Mouse (Mus musculus) embryonic facial prominence, embryonic 14.5 days (tissue): ENCODE measurements around the gene Hoxc4. TPM values are rescaled to one million over a fixed set of nuclear protein-coding genes. Genes with fewer than 3 reads are reported as not detected.
A peak's percentile ranks its signal among the peaks of the same experiment; 100 is the strongest.

Experiments
- ATAC-seq: fragments of 200-750 bp; cut with Nextera tagmentation; 2 replicates; pipeline ENCODE4 v1.8.0; 2017; ENCODE audit warnings: low read depth, moderate number of reproducible peaks, moderate TSS enrichment
- DNase-seq: peaks from one replicate; pipeline ENCODE4 v3.0.0-alpha.2; 2015; ENCODE audit warnings: low spot score
- H3K27ac ChIP-seq: fragments of 300-500 bp; sonication (generic); replicated peaks from 2 replicates; pipeline ENCODE4 v1.5.1; 2014; ENCODE audit warnings: low read depth, mild to moderate bottlenecking, low read length, moderate library complexity
- H3K27me3 ChIP-seq: fragments of 300-500 bp; sonication (generic); replicated peaks from 2 replicates; pipeline ENCODE4 v1.6.1; 2014; ENCODE audit warnings: low read length; ENCODE audit not compliant: control insufficient read depth, insufficient read depth
- H3K36me3 ChIP-seq: fragments of 300-500 bp; sonication (generic); 2 replicates; pipeline ENCODE4 v1.6.1; 2014; ENCODE audit warnings: low read length, mixed read lengths; ENCODE audit not compliant: control insufficient read depth, insufficient read depth
- H3K4me1 ChIP-seq: fragments of 300-500 bp; sonication (generic); 2 replicates; pipeline ENCODE4 v1.6.1; 2014; ENCODE audit warnings: antibody characterized with exemption, low read length; ENCODE audit not compliant: control insufficient read depth, insufficient read depth
- H3K4me2 ChIP-seq: fragments of 300-500 bp; sonication (generic); 2 replicates; pipeline ENCODE4 v1.6.1; 2014; ENCODE audit warnings: low read depth, mild to moderate bottlenecking, low read length, moderate library complexity, mixed read lengths
- H3K4me3 ChIP-seq: fragments of 300-500 bp; sonication (generic); 2 replicates; pipeline ENCODE4 v1.5.1; 2014; ENCODE audit warnings: low read depth, mild to moderate bottlenecking, low read length
- H3K9ac ChIP-seq: fragments of 300-500 bp; sonication (generic); 2 replicates; pipeline ENCODE4 v1.6.1; 2014; ENCODE audit warnings: low read depth, mild to moderate bottlenecking, low read length, moderate library complexity, mixed read lengths
- H3K9me3 ChIP-seq: fragments of 300-500 bp; sonication (generic); 2 replicates; pipeline ENCODE4 v1.6.1; 2016; ENCODE audit warnings: low read length; ENCODE audit not compliant: control insufficient read depth
- WGBS: fragments of 180-500 bp; shearing (Covaris S2); extraction: QIAGEN DNeasy Blood & Tissue Kit; methylation state at CpG from one replicate; pipeline ENCODE4 v1.1.7; 2014; 5-methylcytosine and 5-hydroxymethylcytosine counted together
- polyA plus RNA-seq: library from polyadenylated mRNA; unstranded; fragments of >200 nt; fragmentation: Nextera tagmentation; extraction: Ambion mirVana; gene quantifications from 2 replicates; pipeline ENCODE4 v1.2.1, GENCODE M21; 2014

Hoxc4 gene
- polyA plus RNA-seq, 1 experiment from 2014 or later = 2.5 TPM

GRCm38 (mm10) chr15:103002821-103003448 is 15.8 kb upstream of the Hoxc4 start:
- no peak for DNase-seq
- H3K4me1 ChIP-seq = peaks cover 15% of the 10 kb centered on the region; the same call in 1 of the 2 replicates
- WGBS = 4% methylated on average over 13 of the region's 13 CpGs
- no peak overlapping the region for H3K4me3 ChIP-seq
- H3K4me2 ChIP-seq = no peak overlapping the region
- H3K27me3 ChIP-seq = peaks cover 100% of the 10 kb centered on the region
- H3K9ac ChIP-seq = no peak overlapping the region
- no peak for ATAC-seq
- H3K36me3 ChIP-seq = no peaks in the 10 kb centered on the region
- no peaks in the 10 kb centered on the region for H3K9me3 ChIP-seq
- no peak overlapping the region for H3K27ac ChIP-seq

- no peak for ATAC-seq
- H3K4me1 ChIP-seq = 0 out of 2 replicates have a peak, but pooled peaks cover 2% of the 10 kb centered on the region
Observed at GRCm38 (mm10) chr15:103005308-103005707, 13.4 kb upstream of the Hoxc4 start.

GRCm38 (mm10) chr15:103005797-103006196 is 12.9 kb upstream of the Hoxc4 start:
- Histone ChIP-seq H3K27ac (no peak overlapping the region), H3K4me2 (no peak overlapping the region), H3K4me3 (no peak overlapping the region), H3K9ac (no peak overlapping the region), H3K27me3 (peaks cover 100% of the 10 kb centered on the region), H3K4me1 (no peaks in the 10 kb centered on the region), H3K9me3 (no peaks in the 10 kb centered on the region), H3K36me3 (no peaks in the 10 kb centered on the region)
- ATAC-seq (no peak), DNase-seq (no peak)
- WGBS = 3% methylated on average over 5 of the region's 5 CpGs

More at GRCm38 (mm10) chr15:103005308-103005707, 13.4 kb upstream of the Hoxc4 start:
- Histone ChIP-seq H3K4me3 (no peak overlapping the region), H3K9ac (no peak overlapping the region), H3K36me3 (no peaks in the 10 kb centered on the region), H3K27me3 (peaks cover 100% of the 10 kb centered on the region), H3K9me3 (no peaks in the 10 kb centered on the region), H3K27ac (no peak overlapping the region), H3K4me2 (no peak overlapping the region)
- DNase-seq = no peak
- under 1% methylated on average over 16 of the region's 17 CpGs for WGBS

GRCm38 (mm10) chr15:103006326-103006725 is 12.4 kb upstream of the Hoxc4 start:
- WGBS = 21% methylated on average over 1 of the region's 1 CpGs
- no peak overlapping the region for H3K9ac ChIP-seq
- no peak overlapping the region for H3K4me3 ChIP-seq

GRCm38 (mm10) chr15:103009265-103010111 is 9.2 kb upstream of the Hoxc4 start:
- Histone ChIP-seq H3K27ac (no peak overlapping the region), H3K36me3 (no peaks in the 10 kb centered on the region), H3K9ac (no peak overlapping the region), H3K27me3 (peaks cover 100% of the 10 kb centered on the region), H3K4me1 (no peaks in the 10 kb centered on the region), H3K9me3 (no peaks in the 10 kb centered on the region), H3K4me3 (no peak overlapping the region), H3K4me2 (no peak overlapping the region)
- WGBS = 1% methylated on average over 27 of the region's 27 CpGs
- DNase-seq (no peak), ATAC-seq (no peak)

More at GRCm38 (mm10) chr15:103006326-103006725, 12.4 kb upstream of the Hoxc4 start:
- ATAC-seq (no peak), DNase-seq (no peak)
- H3K4me2 ChIP-seq = no peak overlapping the region
- peaks cover 100% of the 10 kb centered on the region for H3K27me3 ChIP-seq
- no peaks in the 10 kb centered on the region for H3K4me1 ChIP-seq
- no peaks in the 10 kb centered on the region for H3K9me3 ChIP-seq
- H3K36me3 ChIP-seq = no peaks in the 10 kb centered on the region
- H3K27ac ChIP-seq = no peak overlapping the region

GRCm38 (mm10) chr15:103010112-103010846 is 8.5 kb upstream of the Hoxc4 start:
- Histone ChIP-seq H3K4me2 (no peak overlapping the region), H3K9ac (no peak overlapping the region), H3K36me3 (no peaks in the 10 kb centered on the region), H3K27ac (no peak overlapping the region), H3K4me1 (no peaks in the 10 kb centered on the region), H3K27me3 (peaks cover 100% of the 10 kb centered on the region), H3K9me3 (no peaks in the 10 kb centered on the region), H3K4me3 (no peak overlapping the region)
- DNase-seq = no peak
- ATAC-seq = no peak
- WGBS = 3% methylated on average over 31 of the region's 31 CpGs

- 5% methylated on average over 28 of the region's 28 CpGs for WGBS
- H3K4me1 ChIP-seq = no peaks in the 10 kb centered on the region
- no peak for DNase-seq
- no peaks in the 10 kb centered on the region for H3K9me3 ChIP-seq
- ATAC-seq = no peak
- no peaks in the 10 kb centered on the region for H3K36me3 ChIP-seq
- H3K4me3 ChIP-seq = peak overlapping the region; percentile 5; the same call in 1 of the 2 replicates
- H3K4me2 ChIP-seq = no peak overlapping the region
- H3K9ac ChIP-seq = no peak overlapping the region
- no peak overlapping the region for H3K27ac ChIP-seq
- peaks cover 100% of the 10 kb centered on the region for H3K27me3 ChIP-seq
Observed at GRCm38 (mm10) chr15:103010847-103011555, 7.7 kb upstream of the Hoxc4 start.

GRCm38 (mm10) chr15:103011928-103012486 is 6.7 kb upstream of the Hoxc4 start:
- Histone ChIP-seq H3K27ac (no peak overlapping the region), H3K9ac (0 out of 2 replicates have a peak overlapping the region, but pooled peaks have one; percentile 0), H3K4me1 (no peaks in the 10 kb centered on the region), H3K9me3 (no peaks in the 10 kb centered on the region), H3K36me3 (no peaks in the 10 kb centered on the region), H3K4me3 (no peak overlapping the region), H3K4me2 (peak overlapping the region; percentile 15; the same call in 1 of the 2 replicates), H3K27me3 (peaks cover 100% of the 10 kb centered on the region)
- 4% methylated on average over 26 of the region's 26 CpGs for WGBS
- DNase-seq = no peak
- ATAC-seq = no peak
